Mouse (Mus musculus) spleen, postnatal 14 days (tissue): ENCODE results near the gene Clpx.
"Not testable (repeated sequence)": the region's sequence is repeated elsewhere in the genome, so short reads cannot be mapped to it uniquely, and the experiment has no call there.

Experiments
- DNase-seq, 2 experiments: peaks; one replicate each; pipeline ENCODE4 v3.0.0; 2021 to 2022; ENCODE audit warnings: low spot score in 2 of 2

Gene Clpx

DNA sequence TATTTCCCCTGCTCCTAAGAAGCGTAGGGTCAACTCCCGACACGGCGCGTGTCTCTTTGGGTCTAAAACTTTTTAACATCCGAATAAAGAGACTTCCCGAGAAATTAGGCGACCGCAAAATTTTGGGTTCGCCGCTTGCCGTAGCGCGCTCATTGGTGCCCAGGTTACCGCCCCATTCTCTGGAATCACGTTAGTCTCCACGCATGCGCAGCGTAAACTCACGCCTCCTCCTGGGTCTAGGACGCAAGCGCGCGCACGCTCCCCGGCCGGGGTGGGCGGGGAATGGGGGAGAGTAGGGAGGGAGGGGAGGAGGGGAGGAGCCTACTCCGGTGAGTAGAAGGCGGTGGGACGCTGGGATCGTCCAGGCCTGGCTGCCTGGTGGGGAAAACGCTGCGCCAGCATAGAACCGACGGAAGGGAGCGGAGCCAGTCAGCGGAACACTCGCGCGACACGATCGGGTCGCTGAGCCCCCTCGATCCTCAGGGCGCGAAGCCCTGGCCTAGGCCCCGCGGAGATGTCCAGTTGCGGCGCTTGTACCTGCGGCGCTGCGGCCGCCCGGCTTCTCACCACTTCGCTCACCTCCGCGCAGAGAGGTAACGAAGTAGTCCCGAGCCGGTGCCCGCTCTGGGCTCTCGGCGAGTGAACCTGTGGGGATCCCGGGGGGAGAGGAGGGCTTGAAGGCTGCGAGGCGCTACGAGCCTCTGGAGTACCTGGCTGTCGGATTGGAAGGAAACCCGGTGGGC, at the start of gene Clpx:
Clpx (plus strand) TSS at position 288 of the 743 bp plus-strand sequence.
- DNase-seq = peak; percentile 97 to 98

DNA sequence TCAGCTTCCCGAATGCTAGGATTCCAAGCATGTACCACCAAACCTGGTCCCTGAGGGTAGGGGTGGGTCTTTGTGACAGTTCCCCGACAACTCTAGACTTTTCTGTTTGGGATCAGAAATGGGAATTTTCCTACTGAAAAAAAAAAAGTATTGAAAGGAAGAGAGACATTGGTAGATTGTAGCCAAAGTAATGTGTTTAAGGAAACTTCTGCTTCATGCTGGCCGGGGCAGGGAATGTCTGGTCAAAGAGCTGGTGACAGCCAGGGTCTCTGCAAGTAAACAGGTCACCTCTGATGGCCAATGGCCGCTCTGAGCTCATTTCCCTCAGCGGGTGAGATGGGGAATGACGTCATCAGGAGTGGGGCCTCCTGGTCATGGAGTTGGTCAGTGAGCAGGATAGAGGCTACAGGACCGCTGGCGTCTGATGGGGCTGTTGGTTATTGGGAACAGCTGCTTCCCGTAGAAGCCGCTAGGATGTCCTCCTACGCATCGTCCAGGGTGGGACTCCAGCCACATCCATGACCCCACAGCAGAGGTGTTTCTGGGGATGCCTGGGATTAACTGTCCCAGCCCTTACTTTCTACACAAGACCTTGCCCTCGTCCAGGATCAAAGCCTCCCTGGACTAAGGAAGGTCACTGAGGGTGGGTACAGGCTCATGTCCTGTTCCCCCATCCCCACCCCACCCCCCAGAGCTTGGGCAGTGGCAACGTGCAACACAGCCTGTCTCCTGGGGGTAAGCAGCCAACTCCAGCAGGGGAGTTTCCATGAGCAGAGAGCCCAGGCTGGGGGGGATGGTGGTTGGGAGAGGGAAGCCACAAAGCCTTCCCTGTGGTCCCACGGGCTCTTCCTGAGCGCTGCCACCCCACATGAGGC, 46.3 kb upstream of the Clpx start:
- DNase-seq = no peak

GRCm38 (mm10) chr9:65248377-65248690, 45.7 kb upstream of the Clpx start:
- no peak for DNase-seq

- no peak for DNase-seq
Observed at GRCm38 (mm10) chr9:65252026-65252425, 42.0 kb upstream of the Clpx start.

GRCm38 (mm10) chr9:65255906-65256600, 38.0 kb upstream of the Clpx start:
- no peak for DNase-seq

DNA sequence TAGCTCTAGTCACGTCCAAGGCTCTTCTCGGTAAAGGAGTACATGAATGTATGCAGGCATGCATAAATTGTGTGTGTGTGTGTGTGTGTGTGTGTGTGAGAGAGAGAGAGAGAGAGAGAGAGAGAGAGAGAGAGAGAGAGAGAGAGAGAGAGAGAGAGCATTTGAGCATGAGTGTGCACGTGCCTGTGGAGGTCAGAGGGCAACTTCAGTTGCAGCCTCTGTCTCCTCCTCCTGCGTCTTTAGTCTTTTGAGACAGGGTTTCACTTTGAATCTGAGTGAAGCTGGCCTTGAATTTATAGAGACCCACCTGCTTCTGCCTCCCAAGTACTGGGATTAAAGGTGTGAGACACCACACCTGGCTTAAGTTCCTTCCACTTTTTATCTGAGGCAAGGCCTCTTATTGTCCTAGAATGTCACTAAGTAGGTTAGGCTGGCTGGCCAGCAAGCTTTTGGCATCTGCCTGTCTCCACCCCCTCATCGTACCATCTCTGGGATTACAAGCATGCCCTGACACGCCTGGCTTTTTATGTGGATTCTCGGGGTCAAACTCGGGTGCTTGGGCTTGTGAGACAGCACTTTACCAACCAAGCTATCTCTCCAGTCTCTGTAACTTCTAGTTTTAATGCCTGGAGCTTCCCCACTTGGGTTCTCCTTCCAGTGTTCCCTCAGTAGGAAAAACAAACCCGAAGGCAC, 36.7 kb upstream of the Clpx start:
- no peak for DNase-seq

DNA sequence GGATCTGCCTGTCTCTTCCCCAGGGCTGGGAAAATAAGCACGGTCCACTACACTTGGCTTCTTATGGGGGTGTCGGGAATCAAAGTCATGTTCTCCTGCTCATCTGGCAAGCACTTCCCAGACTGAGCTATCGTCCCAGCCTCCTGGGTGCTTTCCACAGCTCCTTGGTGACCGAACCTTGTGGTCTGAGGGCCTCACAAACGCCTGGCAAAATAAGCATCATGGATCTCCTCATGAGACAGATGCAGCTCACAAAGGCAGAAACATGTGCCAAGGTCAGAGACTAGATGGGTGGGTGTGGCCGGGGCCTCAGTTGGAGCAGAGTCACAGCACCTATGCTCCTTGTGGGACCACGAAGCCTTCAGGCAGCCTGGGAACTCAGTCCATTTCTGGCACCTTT, 34.7 kb upstream of the Clpx start:
- DNase-seq = no peak

DNA sequence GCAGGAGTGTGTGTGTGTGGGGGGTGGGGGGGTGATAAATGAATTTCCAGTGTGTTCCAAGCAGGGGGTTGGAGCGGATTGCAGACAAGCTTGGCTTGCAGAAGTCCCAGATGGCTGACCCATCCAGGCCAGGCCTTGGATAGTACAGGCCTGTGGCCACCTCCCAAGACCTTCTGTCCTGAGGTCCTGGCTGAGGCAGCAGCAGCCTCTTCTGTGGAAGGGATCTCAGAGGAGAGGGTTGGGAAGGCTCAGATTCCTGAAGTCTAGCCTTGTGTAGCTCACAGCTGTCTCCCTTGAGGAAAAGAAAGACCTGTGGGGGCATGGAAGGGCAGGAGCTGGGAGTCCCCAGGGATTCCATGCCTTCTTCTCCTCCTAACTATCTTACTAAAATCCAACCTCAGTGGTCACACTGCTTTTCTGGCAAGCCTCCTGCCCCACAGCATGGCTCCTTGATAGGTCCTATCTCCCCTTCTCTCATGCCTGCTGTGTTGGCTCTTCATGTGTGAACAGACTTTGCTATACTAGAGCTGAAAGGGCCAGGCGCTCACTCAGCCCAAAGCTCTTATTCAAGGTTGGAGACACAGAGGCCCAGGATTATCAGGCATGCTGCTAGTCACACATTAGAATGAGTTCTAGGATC, 32.3 kb upstream of the Clpx start:
- DNase-seq = no peak

- no peak for DNase-seq
Observed at GRCm38 (mm10) chr9:65262641-65263120, 31.4 kb upstream of the Clpx start.

- no peak for DNase-seq
Observed at GRCm38 (mm10) chr9:65264959-65265358, 29.1 kb upstream of the Clpx start, which contains the start of gene Cilp. Cilp (plus strand) TSS chr9:65265180.

GRCm38 (mm10) chr9:65267742-65268515, 26.1 kb upstream of the Clpx start:
- DNase-seq = no peak

DNA sequence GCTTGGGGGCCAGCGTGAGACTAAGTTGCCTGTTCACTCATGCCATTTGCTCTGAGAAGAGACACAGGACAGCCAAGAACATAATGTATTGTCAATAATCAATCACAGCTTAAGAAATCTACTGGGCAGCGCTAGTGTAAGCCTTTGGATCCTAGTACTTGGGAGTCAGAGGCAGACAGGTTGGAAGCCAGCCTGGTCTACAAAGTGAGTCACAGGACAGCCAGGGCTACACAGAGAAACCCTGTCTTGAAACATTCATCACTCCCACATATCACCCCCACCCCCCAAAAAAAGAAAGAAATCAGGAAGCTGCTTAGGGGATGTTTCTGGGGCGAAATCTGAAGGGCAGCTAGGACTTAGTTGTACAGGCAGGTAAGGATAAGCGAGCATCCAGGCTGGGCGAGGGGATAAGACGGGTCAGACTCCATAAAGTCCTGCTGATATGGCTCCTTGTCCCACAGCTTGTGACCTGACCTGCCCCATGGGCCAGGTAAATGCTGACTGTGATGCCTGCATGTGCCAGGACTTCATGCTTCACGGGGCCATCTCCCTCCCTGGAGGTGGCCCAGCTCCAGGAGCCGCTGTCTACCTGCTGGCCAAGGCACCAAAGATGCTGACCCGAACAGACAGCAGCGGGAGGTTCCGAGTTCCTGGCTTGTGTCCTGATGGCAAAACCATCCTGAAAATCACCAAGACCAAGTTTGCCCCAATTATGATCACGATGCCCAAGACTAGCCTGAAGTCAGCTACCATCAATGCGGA, 20.8 kb upstream of the Clpx start:
- DNase-seq = no peak

- no peak for DNase-seq
Observed at GRCm38 (mm10) chr9:65273873-65274272, 20.2 kb upstream of the Clpx start.

DNA sequence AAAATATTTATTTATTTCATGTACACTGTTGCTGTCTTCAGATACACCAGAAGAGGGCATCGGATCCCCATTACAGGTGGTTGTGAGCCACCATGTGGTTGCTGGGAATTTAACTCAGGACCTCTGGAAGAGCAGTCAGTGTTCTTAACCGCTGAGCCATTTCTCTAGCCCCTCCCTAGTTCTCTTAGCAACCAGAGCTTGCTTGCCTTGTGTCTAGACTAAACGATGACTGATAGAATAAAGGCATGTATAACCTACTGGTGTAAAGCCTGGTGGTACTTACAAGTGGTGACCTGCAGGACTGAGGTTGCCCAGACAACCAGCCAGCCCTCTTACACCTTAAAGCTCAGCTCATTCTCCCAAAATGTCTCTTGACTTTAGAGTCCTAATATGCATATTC, 19.2 kb upstream of the Clpx start:
- not testable (repeated sequence) for DNase-seq

DNA sequence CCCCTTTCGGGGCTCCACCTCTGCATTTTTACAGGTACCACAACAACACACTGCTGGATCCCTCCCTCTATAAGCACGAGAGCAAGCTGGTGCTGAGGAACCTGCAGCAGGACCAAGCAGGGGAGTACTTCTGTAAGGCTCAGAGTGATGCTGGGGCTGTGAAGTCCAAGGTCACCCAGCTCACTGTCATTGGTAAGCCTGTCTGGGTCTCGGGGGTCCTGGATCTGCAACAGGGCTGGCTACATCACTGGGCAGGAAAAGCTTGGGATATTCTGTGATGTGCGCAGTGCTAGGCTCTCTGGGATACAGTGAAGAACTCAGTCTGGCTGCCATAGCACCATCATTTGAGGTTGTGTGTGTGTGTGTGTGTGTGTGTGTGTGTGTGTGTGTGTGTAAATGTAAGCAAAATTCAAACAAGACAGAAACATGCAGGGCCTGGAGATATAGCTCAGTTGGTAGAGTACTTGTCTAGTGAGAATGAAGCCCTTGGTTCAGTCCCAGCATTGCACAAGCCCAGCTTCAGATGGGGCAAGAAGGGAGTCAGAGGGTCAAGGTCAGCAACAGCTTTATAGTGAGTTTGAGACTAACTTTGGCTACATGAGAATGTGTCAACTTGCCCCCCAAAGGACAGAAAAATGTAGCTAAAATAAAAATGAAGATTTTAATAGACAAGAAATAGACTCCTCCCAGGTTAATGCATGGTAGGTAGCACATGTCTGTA, 18.1 kb upstream of the Clpx start:
- no peak for DNase-seq

DNA sequence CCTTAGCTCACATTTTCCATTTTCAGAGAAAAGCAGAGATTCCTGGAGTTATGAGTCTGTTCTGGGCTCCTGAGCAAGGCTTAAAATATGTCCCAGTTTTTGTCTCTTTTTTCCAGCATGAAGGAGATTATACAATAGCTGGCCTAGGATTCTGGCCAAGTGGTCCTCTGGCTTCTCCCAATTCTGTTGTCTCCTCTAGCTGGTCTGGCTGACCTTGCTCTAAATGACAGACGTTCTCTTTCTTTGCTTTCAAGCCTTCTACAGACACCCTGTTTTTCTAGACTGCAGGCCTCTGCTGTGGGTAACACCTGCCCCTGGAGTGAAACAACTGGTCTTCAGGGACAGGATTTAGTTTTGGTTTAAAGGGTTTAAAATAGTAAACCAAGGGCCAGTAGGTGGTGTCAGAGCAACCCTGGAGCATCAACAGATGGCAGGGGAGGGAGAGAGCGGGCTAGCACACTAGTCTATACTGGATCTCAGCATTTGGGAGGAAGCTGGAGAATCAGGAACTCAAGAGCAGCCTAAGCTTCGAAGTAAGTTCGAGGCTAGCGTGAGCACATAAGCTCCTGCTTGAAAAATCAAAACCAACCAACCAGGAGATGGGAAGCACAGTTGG, 12.4 kb upstream of the Clpx start:
- no peak for DNase-seq

GRCm38 (mm10) chr9:65283301-65283700, 10.8 kb upstream of the Clpx start:
- DNase-seq = no peak

DNA sequence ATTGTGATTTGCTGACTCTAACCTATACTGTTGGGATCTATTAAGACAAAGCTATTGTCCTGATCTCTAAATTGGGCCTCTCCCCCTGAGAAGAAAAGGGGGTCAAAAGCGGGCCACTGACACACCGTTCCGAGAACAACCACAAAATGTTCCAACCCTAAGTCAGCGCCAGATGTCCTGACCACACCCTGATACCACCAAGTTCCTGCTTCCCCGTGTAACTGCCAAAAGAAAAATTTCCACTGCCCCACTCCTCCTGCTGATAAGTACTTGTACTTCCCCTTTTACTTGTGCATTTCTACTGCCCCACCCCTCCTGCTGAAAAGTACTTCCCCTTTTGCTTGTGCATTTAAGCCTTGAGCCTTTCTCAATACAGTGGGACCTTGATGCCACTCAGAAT, 5.8 kb upstream of the Clpx start:
- not testable (repeated sequence) for DNase-seq

GRCm38 (mm10) chr9:65289988-65290387, 4.1 kb upstream of the Clpx start:
- DNase-seq = no peak
